Mouse (Mus musculus) heart, embryonic 16.5 days (tissue): ENCODE data around the gene Acss1. TPM values are rescaled to one million over a fixed set of nuclear protein-coding genes. Genes with fewer than 3 reads are reported as not detected.

ENCODE experiments used
- ATAC-seq: fragments of 200-750 bp; cut with Nextera tagmentation; replicated peaks from 2 replicates; pipeline ENCODE4 v1.8.0; 2017; ENCODE audit warnings: moderate number of reproducible peaks; ENCODE audit not compliant: insufficient read depth, low FRiP score; ENCODE audit errors: extremely low read depth
- H3K27ac ChIP-seq: fragments of 300-500 bp; sonication (generic); 2 replicates; pipeline ENCODE4 v1.5.1; 2014; ENCODE audit warnings: mild to moderate bottlenecking, low read length, control low read depth, moderate library complexity
- H3K27me3 ChIP-seq: fragments of 300-500 bp; sonication (generic); 2 replicates; pipeline ENCODE4 v1.6.1; 2014; ENCODE audit warnings: low read length, mixed read lengths; ENCODE audit not compliant: control insufficient read depth, insufficient read depth
- H3K36me3 ChIP-seq: fragments of 300-500 bp; sonication (generic); 2 replicates; pipeline ENCODE4 v1.6.1; 2014; ENCODE audit not compliant: control insufficient read depth, insufficient read depth
- H3K4me1 ChIP-seq: fragments of 300-500 bp; sonication (generic); 2 replicates; pipeline ENCODE4 v1.6.1; 2014; ENCODE audit warnings: low read length, mixed read lengths; ENCODE audit not compliant: control insufficient read depth, insufficient read depth
- H3K4me2 ChIP-seq: fragments of 300-500 bp; sonication (generic); 2 replicates; pipeline ENCODE4 v1.6.1; 2014; ENCODE audit warnings: low read depth, mild to moderate bottlenecking, control low read depth, low read length
- H3K4me3 ChIP-seq: fragments of 300-500 bp; sonication (generic); 2 replicates; pipeline ENCODE4 v1.5.1; 2014; ENCODE audit warnings: mild to moderate bottlenecking, control low read depth, low read length
- H3K9ac ChIP-seq: fragments of 300-500 bp; sonication (generic); 2 replicates; pipeline ENCODE4 v1.6.1; 2014; ENCODE audit warnings: low read length, control low read depth
- H3K9me3 ChIP-seq: fragments of 300-500 bp; sonication (generic); replicated peaks from 2 replicates; pipeline ENCODE4 v1.6.1; 2016; ENCODE audit warnings: low read length; ENCODE audit not compliant: control insufficient read depth
- WGBS: fragments of 180-500 bp; shearing (Covaris S2); extraction: QIAGEN DNeasy Blood & Tissue Kit; methylation state at CpG from one replicate; pipeline ENCODE4 v1.1.7; 2014; 5-methylcytosine and 5-hydroxymethylcytosine counted together
- polyA plus RNA-seq: library from polyadenylated mRNA; unstranded; fragments of >200 nt; fragmentation: Nextera tagmentation; extraction: Ambion mirVana; gene quantifications from 2 replicates; pipeline ENCODE4 v1.2.1, GENCODE M21; 2015

Gene Acss1
- polyA plus RNA-seq, 1 experiment from 2014 or later, result 15.4 TPM

DNA sequence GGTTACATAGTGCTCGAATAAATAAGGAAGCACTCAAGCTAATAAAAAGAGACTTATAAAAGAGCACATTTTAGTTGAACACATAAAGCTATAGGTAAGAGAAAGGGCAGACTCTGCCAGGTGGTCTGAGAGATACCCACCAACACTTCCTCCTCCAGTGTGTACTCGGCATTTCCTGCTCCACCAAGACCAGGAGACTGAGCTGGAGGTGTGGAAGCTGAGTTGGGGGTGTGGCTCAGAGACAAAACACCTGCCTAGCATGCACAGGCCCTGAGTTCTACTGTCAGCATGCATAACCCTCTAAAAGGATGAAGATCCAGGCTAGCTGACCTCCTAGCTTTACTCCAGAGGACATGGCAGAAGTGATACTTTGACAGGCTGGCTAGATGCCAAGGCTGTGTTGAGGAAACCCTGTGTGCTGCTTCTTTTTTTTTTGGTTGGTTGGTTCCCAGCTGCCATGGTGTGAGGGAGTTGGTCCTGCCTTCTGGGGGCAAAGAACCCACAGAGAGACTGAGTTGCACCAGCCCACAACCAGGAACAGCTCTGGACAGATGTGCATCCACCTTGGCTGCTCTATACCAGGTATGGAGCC, 1.2 kb upstream of the Acss1 start:
- no peak overlapping the region for H3K4me2 ChIP-seq
- no peaks in the 10 kb centered on the region for H3K27me3 ChIP-seq
- H3K4me1 ChIP-seq, result peaks cover 11% of the 10 kb centered on the region
- H3K36me3 ChIP-seq, result no peaks in the 10 kb centered on the region
- H3K4me3 ChIP-seq, result no peak overlapping the region
- no peaks in the 10 kb centered on the region for H3K9me3 ChIP-seq
- H3K9ac ChIP-seq, result no peak overlapping the region
- no peak overlapping the region for H3K27ac ChIP-seq
- no peak for ATAC-seq
- WGBS, result 67% methylated on average over 2 of the region's 2 CpGs

- no peak overlapping the region for H3K9ac ChIP-seq
- WGBS, result 76% methylated on average over 5 of the region's 5 CpGs
- ATAC-seq, result no peak
- no peak overlapping the region for H3K4me3 ChIP-seq
- H3K4me2 ChIP-seq, result no peak overlapping the region
- no peak overlapping the region for H3K27ac ChIP-seq
- H3K9me3 ChIP-seq, result no peaks in the 10 kb centered on the region
- H3K36me3 ChIP-seq, result no peaks in the 10 kb centered on the region
- H3K4me1 ChIP-seq, result peaks cover 14% of the 10 kb centered on the region
- H3K27me3 ChIP-seq, result no peaks in the 10 kb centered on the region
Measured at GRCm38 (mm10) chr2:150668956-150669355, 656 bp upstream of the Acss1 start.

DNA sequence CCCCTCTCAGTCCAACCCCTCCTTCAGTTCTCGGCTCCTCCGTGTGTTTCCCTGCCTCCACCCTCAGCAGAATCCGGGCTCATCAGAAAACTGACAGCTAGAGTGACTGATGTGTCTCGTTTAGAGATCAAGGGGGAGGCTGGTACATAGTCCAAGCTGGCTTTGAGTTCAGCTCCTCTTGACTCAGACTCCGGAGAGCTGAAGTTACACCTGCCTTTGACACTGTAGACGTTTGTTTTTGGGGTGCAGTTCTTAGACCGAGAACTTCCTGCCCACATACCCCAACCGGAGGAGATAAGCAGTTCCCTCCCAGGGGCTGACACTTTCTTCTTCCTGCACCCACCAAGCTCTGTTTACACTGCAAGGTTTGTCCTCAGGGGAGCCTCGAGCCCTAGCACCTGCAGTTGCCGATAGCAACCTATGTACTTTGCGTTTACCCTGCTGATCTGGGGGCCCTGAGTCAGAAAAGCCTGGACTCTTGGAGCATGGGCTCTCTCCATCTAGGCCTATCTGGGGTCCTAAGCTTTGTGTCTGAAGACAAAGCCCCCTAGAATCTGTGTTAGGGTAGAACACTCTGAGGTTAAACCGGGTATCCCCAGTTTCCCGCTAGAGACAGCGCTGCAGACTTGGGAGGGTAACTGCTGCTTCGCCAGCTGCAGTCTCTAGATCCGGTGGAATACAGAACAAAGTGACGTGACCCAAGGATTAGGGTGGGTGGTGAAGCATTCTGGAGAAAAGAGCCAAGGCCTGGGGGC, 1.1 kb downstream of the Acss1 start:
- no peaks in the 10 kb centered on the region for H3K27me3 ChIP-seq
- peak overlapping the region; percentile 34; the same call in 1 of the 2 replicates for H3K27ac ChIP-seq
- H3K4me1 ChIP-seq, result peaks cover 27% of the 10 kb centered on the region
- peak overlapping the region; percentile 95 for H3K4me2 ChIP-seq
- peak overlapping the region; percentile 73 for H3K4me3 ChIP-seq
- H3K9me3 ChIP-seq, result no peaks in the 10 kb centered on the region
- peak; percentile 33 for ATAC-seq
- H3K9ac ChIP-seq, result peak overlapping the region; percentile 74
- WGBS, result 5% methylated on average over 17 of the region's 17 CpGs
- H3K36me3 ChIP-seq, result no peaks in the 10 kb centered on the region

GRCm38 (mm10) chr2:150666723-150667064, 1.6 kb downstream of the Acss1 start:
- Histone ChIP-seq H3K27ac (0 out of 2 replicates have a peak overlapping the region, but pooled peaks have one; percentile 14), H3K4me1 (peaks cover 27% of the 10 kb centered on the region), H3K9me3 (no peaks in the 10 kb centered on the region), H3K9ac (no peak overlapping the region), H3K27me3 (no peaks in the 10 kb centered on the region), H3K4me3 (peak overlapping the region; percentile 73), H3K36me3 (no peaks in the 10 kb centered on the region), H3K4me2 (peak overlapping the region; percentile 95)
- 52% methylated on average over 7 of the region's 7 CpGs for WGBS
- no peak for ATAC-seq

DNA sequence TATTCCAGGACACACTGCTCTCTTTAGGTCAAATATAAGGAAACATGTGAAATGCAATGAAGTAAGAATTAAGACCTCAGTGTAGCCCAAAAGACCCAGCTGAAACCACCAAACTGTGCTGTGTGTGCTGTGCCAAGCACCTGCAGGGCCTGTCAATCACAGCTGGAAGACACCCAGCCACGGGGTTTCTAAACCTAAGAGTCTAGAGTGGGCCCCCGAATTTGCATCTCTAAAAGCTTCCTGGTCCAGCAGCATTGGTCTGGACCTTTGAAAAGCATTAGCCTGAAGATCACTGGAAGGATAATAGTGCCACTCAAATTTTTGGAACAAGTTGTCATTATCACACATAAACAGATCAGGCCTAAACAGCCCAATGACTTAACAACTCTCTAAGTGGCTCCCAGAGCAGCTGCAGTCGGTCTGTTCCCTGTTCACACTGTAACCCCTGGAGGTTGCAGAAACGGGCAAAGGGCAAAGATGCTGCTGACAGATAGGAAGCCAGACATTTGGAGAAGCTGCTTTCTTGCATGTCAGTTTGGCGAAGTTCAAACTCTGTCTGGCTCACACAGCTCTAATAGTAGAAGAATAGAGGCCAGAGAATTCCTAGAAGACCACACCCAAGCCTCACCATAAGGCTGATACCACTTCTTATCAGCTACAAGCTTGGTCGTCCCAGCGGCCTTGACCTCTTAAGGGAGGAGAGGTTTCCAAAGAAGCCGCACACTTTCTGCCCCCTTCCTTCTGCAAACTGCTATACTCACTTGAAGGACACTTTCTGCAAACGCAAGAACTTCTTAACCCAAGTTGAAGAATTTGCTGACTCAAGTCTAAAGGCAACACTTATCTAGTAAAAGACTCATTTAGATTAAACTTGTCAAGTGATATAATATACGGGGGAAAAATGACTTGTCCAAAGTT, 2.5 kb downstream of the Acss1 start:
- peaks cover 27% of the 10 kb centered on the region for H3K4me1 ChIP-seq
- no peaks in the 10 kb centered on the region for H3K27me3 ChIP-seq
- no peak overlapping the region for H3K9ac ChIP-seq
- H3K9me3 ChIP-seq, result no peaks in the 10 kb centered on the region
- no peak overlapping the region for H3K4me2 ChIP-seq
- no peak overlapping the region for H3K4me3 ChIP-seq
- no peak for ATAC-seq
- H3K27ac ChIP-seq, result no peak overlapping the region
- 42% methylated on average over 10 of the region's 10 CpGs for WGBS
- H3K36me3 ChIP-seq, result no peaks in the 10 kb centered on the region

DNA sequence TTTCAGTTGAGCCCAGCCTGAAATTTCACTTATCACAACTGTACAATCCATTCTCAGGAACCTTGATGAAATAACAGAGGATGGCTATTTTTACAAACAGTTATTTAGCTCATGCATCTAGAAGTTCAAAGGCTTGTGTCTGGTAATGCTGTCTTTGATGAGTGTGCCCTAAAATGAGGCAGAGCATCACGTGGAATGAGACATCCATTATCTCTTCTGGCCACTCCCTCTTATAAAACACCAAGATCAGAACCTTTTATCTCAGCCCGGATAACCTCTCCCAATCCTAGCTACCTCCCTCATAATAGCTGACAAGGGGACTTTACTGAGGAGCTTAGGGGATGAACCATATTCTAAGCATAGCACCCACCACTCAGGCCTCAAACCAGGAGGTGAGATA, 3.3 kb downstream of the Acss1 start:
- Histone ChIP-seq H3K9ac (no peak overlapping the region), H3K36me3 (no peaks in the 10 kb centered on the region), H3K9me3 (no peaks in the 10 kb centered on the region), H3K4me2 (no peak overlapping the region), H3K27ac (0 out of 2 replicates have a peak overlapping the region, but pooled peaks have one; percentile 14), H3K27me3 (no peaks in the 10 kb centered on the region), H3K4me1 (peaks cover 27% of the 10 kb centered on the region), H3K4me3 (no peak overlapping the region)
- 73% methylated on average over 2 of the region's 2 CpGs for WGBS
- ATAC-seq, result no peak

GRCm38 (mm10) chr2:150664152-150664920, 4.0 kb downstream of the Acss1 start:
- 61% methylated on average over 5 of the region's 5 CpGs for WGBS
- H3K9ac ChIP-seq, result no peak overlapping the region
- H3K36me3 ChIP-seq, result no peaks in the 10 kb centered on the region
- peaks cover 24% of the 10 kb centered on the region for H3K4me1 ChIP-seq
- H3K4me3 ChIP-seq, result no peak overlapping the region
- H3K9me3 ChIP-seq, result no peaks in the 10 kb centered on the region
- H3K27ac ChIP-seq, result peak overlapping the region; percentile 56
- H3K27me3 ChIP-seq, result no peaks in the 10 kb centered on the region
- H3K4me2 ChIP-seq, result no peak overlapping the region
- no peak for ATAC-seq

DNA sequence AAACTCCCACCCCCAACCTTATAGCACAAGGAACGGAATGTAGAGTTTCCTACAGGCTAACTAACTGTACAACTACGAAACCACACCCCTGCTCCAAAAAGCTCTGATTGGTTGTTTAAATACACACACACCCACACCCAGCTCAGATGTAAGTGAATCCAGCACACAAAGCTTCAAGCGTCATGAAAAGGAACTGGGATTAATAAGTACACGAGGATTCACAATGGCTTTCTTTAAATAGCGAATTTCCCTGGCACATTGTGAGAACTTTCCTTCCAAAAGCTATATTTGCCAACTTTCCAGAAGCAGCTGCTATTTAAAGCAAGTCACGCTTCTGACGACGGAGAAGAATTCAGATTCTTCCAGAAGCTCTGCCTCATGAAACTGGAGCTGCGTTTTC, 5.0 kb downstream of the Acss1 start:
- no peaks in the 10 kb centered on the region for H3K9me3 ChIP-seq
- 34% methylated on average over 9 of the region's 9 CpGs for WGBS
- no peak overlapping the region for H3K4me3 ChIP-seq
- H3K36me3 ChIP-seq, result no peaks in the 10 kb centered on the region
- no peak for ATAC-seq
- H3K4me2 ChIP-seq, result peak overlapping the region; percentile 36
- H3K9ac ChIP-seq, result no peak overlapping the region
- H3K4me1 ChIP-seq, result peaks cover 21% of the 10 kb centered on the region
- H3K27ac ChIP-seq, result peak overlapping the region; percentile 56
- no peaks in the 10 kb centered on the region for H3K27me3 ChIP-seq
